Mouse (Mus musculus): Measurements from ENCODE around the gene Med13l.

Med13l gene

GRCm38 (mm10) chr5:118658256-118658837, 97.9 kb downstream of the Med13l start:
- DNase-seq (ENCODE audit: low spot score in 2 of 2) = no peak

- DNase-seq (ENCODE audit: low spot score in 2 of 2) = no peak
These were observed 99.2 kb downstream of the Med13l start for GRCm38 (mm10) chr5:118659713-118660112.

GRCm38 (mm10) chr5:118661751-118662150, 101.3 kb downstream of the Med13l start:
- DNase-seq (ENCODE audit: low spot score in 2 of 2) = no peak

- DNase-seq (ENCODE audit: low spot score in 2 of 2) = no peak
These were observed 103.5 kb downstream of the Med13l start for GRCm38 (mm10) chr5:118663999-118664398.

DNA sequence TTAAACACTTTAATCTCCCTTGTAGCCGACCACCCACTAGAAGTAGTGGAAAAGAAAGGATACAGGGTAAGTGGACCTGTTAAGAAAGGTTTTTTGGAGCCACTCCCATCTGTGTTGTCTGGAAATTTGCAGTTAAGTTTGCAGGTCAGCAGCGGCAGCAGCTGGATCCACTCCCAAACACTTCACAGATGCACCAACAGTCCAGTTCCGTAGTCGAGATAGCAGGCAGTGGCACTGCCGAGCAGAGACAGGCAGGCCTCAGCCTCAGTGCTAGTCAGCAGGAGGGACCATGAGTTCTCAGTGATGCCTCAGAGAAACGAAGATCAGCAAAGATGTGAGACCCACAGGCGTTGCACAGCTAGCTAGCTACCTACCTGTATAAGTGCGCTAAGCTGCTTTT, 104.5 kb downstream of the Med13l start:
- no peak for DNase-seq (ENCODE audit: low spot score in 2 of 2)

- DNase-seq (ENCODE audit: low spot score in 2 of 2) = no peak
These were observed 106.1 kb downstream of the Med13l start for GRCm38 (mm10) chr5:118666437-118667207.

DNA sequence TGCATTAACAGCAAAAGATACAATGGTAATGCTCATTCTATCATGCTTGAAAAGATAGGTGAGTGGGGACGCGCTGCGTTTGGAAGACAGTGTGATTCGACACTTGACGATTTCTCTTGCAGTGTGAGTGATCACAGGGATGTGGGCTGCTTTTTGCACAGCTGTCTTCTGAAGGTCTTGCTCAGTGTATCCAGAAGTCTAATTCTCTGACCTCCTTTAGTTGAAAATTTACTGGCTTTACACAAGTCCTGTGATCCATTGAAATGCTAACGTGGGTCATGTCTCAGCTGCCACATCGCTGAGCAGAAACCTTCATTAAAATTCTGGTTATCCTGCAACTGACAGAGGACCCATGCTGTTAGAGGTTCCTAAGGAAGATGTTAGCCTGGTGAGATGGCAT, 107.4 kb downstream of the Med13l start:
- DNase-seq (ENCODE audit: low spot score in 2 of 2) = no peak

DNA sequence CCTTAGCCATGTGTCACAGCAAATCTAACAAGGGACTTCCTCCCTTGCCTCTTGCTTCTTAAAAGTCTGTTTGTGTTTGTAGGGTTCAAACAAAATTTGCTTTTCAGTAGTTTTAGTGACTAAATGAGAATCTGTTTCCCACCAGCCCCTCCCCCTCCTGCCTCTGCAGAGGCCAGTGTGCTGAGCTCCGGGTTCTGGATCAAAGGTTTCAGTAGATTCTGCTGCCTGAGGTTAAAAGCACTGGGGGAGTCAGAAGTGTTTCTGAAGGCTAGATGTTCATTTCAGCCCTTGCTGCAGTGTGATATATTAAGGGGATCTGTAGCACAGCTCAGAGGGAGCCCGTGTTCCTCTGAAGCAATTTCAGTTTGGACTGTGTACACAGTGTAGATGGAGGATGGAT, 108.5 kb downstream of the Med13l start:
- DNase-seq (ENCODE audit: low spot score in 2 of 2) = no peak

- no peak for DNase-seq (ENCODE audit: low spot score in 2 of 2)
These were observed 111.6 kb downstream of the Med13l start for GRCm38 (mm10) chr5:118672111-118672510.

GRCm38 (mm10) chr5:118673859-118674258, 113.4 kb downstream of the Med13l start:
- DNase-seq (ENCODE audit: low spot score in 2 of 2) = no peak

- no peak for DNase-seq (ENCODE audit: low spot score in 2 of 2)
These were observed 113.8 kb downstream of the Med13l start for GRCm38 (mm10) chr5:118674321-118674720.

- DNase-seq (ENCODE audit: low spot score in 2 of 2) = no peak
These were observed 115.2 kb downstream of the Med13l start for GRCm38 (mm10) chr5:118675697-118676096.

DNA sequence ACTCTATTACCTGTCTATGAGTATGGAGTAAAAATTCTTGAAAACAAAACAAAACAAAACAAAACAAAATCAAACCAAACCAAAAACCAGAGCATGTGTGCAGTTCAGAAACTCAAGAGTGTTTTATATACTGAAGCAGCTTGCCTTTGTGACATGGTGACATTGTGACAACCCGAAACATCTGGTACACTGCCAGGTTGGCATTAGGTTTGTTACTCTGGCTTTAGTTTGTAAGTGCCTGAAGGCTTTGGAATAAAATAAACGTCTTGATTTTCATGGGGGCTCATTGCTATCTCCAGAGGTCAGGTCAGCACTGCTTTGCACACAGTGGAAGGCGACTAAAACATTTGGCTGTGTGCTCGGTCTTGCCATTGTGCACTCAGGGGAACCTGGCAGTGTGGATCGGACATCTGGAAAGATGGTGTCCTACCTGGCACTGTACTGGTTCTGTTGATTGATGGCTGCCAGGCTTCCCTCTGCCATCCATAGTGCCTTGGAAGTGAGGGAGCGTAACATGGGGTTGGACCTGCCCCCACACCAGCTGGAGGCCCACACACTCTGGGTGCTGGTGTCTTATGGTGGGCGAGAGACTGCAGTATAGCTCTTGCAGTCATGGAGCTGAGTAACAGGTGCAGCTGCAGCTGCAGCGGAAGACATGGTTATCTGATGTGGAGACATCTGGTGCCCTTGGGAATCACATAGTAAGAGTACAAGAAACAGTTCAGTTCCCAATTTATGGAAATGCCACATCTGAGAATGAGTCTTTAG, 115.9 kb downstream of the Med13l start:
- peak in 1 of 2 experiments; percentile 21 for DNase-seq (ENCODE audit: low spot score in 2 of 2)

- no peak for DNase-seq (ENCODE audit: low spot score in 2 of 2)
These were observed 118.9 kb downstream of the Med13l start for GRCm38 (mm10) chr5:118679283-118679835.

DNA sequence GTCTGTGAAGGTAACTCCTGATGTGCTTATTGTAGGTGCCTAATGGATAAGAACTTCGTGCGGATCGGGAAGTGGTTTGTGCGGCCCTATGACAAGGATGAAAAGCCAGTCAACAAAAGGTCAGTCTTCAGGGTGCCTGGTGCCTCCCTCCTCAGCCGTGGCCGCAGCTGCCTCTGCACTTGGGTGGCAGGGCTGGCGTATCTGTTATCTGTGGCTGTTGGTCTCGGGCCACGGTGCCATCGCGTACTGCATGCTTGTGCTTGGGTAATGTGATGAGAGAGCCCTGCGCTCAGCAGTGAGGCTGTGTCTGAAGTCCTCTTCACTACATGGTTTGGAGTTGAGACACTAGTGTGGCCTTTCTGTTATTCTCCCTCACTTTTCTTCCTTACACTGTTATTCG, 120.4 kb downstream of the Med13l start:
- DNase-seq (ENCODE audit: low spot score in 2 of 2) = no peak

DNA sequence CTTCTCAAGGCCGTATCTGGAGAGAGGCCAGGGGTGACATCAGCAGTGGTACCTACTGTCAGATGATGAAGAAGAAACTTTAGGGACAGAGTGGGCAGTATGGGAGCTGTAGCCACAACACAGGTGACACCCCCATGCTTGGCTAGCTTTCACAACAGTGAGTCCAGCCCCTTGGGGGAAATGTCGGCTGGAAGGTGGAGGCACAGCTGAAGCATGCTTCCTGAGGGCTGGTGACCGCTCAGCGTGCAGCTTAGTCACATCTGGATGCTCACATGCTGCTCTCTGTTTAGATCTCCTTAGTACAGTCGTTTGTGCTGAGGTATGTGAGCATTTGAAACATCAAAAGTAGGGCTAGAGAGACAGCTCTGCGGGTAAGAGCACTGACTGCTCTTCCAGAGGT, 121.5 kb downstream of the Med13l start:
- DNase-seq (ENCODE audit: low spot score in 2 of 2) = no peak

DNA sequence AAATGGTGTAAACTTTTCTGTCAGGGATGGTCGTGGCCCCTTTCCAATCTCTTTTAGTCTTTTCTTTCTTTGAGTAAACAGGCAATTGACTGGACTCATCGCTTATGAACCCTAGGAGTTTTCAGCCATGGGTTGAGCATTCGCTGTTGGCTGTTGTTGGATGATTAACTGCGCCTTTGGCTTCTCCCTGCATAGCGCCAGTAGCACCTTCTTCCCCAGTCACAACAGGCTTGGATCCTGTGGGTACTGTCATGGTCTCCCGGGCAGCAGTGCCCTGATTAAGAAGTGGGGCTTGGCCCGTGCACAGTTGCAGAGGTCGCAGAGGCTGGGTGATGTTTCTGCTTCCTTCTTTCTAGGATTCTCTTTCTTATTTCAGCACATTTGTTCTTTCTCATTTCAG, 124.7 kb downstream of the Med13l start:
- DNase-seq (ENCODE audit: low spot score in 2 of 2) = no peak

DNA sequence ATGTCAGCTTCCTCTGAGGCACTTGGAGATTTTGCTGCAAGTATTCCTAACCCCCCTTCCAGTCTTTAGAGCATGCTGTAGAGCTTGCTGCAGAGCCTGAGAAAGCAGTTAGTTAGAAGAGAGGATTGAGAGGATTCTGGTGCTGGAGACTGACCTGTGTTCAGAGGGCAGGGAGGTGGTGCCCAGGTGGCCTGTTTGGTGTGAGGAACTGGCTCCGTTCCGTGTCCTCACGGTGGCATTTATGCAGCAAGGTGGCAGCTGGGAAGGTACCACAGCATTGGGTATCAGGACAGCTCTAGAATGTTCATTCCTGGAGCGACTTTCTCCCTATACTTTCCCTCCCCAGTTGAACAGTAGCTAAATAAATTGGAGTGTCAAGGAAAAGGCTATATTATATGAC, 125.5 kb downstream of the Med13l start:
- DNase-seq (ENCODE audit: low spot score in 2 of 2) = no peak

- DNase-seq (ENCODE audit: low spot score in 2 of 2) = no peak
These were observed 128.7 kb downstream of the Med13l start for GRCm38 (mm10) chr5:118688886-118689835.

GRCm38 (mm10) chr5:118691025-118691709, 130.7 kb downstream of the Med13l start:
- DNase-seq (ENCODE audit: low spot score in 2 of 2) = no peak

GRCm38 (mm10) chr5:118691710-118692040, 131.2 kb downstream of the Med13l start:
- DNase-seq (ENCODE audit: low spot score in 2 of 2) = no peak
